Mouse (Mus musculus): ENCODE data around the gene Jarid2. TPM values are rescaled to one million over a fixed set of nuclear protein-coding genes. Genes with fewer than 3 reads are reported as not detected.

Jarid2 gene
- polyA plus RNA-seq, 1 experiment from 2014 or later, result 27.0 TPM

DNA sequence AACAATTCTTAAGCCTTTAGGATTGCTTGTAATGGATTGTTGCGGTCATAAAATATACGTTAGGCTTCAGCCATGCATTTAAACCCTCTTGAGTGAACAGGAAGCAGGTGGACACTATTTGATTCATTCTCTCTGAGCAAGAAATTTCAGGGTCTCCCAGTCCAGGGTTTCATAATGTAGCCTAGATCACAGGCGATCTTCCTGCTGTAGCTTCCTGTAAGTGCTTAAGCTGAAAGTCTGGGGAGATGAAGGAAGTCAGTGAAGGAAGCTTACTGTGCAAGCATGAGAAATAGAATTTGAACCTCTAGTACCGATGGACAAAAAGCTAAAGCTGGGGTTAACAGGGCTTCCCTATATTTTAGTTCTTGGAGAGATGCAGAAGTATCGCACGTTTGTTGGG, 38.5 kb downstream of the Jarid2 start:
- no peaks in the 10 kb centered on the region for H3K27me3 ChIP-seq (ENCODE audit: control insufficient read depth, insufficient read depth, low read depth, low read length)
- ATAC-seq (ENCODE audit: low read depth), result no peak
- no peak overlapping the region for H3K4me3 ChIP-seq (ENCODE audit: low read length)
- no peaks in the 10 kb centered on the region for H3K36me3 ChIP-seq (ENCODE audit: control insufficient read depth, insufficient read depth, low read length)
- no peak overlapping the region for H3K27ac ChIP-seq (ENCODE audit: low read length)
- WGBS, result 73% methylated on average over 6 of the region's 6 CpGs
- H3K9ac ChIP-seq (ENCODE audit: low read length), result no peak overlapping the region
- no peak overlapping the region for H3K4me2 ChIP-seq (ENCODE audit: low read depth, low read length)
- H3K4me1 ChIP-seq (replicated peaks; ENCODE audit: control insufficient read depth, insufficient read depth, low read length), result no peaks in the 10 kb centered on the region
- H3K9me3 ChIP-seq (ENCODE audit: control insufficient read depth, low read length), result no peaks in the 10 kb centered on the region

DNA sequence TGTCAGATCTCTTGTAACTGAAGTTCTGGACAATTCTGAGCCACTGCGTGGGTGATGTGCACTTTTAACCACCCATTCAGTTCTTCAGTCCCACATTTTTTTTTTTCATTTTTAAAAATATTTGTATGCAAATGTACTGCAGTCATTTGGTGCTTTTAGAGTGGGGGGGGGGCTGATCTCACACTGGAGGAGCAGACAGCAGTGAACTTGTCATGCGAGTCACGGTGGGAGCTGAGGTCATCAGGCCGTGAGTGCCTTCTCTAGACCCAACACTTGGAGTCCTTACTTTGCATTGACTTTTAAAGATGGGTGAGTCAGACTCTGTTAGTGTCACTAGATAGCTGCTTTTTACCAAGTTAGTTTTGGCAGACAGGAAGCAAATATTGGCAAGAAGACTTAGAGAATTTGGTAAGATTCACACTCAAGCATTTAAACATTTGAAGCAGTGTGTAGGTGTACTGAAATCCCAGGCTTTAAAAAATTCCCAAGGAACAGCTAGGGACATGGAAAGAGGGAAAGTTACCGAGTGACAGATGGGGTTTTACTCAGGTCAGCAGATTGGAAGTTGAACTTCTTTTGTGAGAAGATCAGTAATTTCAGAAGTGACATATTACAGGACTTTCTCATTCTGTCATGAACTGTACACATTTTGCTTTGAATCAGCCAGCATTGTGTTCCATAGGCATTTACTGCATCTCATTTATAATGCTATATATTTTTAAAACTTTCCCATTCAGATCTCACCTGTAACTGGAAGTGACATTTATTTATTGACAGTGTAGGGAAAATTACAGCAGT, 41.7 kb downstream of the Jarid2 start:
- Histone ChIP-seq H3K27me3 (ENCODE audit: control insufficient read depth, insufficient read depth, low read depth, low read length) (no peaks in the 10 kb centered on the region), H3K4me1 (replicated peaks; ENCODE audit: control insufficient read depth, insufficient read depth, low read length) (no peaks in the 10 kb centered on the region), H3K9me3 (ENCODE audit: control insufficient read depth, low read length) (no peaks in the 10 kb centered on the region), H3K27ac (ENCODE audit: low read length) (no peak overlapping the region), H3K9ac (ENCODE audit: low read length) (no peak overlapping the region), H3K36me3 (ENCODE audit: control insufficient read depth, insufficient read depth, low read length) (no peaks in the 10 kb centered on the region), H3K4me3 (ENCODE audit: low read length) (no peak overlapping the region), H3K4me2 (ENCODE audit: low read depth, low read length) (no peak overlapping the region)
- ATAC-seq (ENCODE audit: low read depth), result no peak
- 60% methylated on average over 5 of the region's 5 CpGs for WGBS

DNA sequence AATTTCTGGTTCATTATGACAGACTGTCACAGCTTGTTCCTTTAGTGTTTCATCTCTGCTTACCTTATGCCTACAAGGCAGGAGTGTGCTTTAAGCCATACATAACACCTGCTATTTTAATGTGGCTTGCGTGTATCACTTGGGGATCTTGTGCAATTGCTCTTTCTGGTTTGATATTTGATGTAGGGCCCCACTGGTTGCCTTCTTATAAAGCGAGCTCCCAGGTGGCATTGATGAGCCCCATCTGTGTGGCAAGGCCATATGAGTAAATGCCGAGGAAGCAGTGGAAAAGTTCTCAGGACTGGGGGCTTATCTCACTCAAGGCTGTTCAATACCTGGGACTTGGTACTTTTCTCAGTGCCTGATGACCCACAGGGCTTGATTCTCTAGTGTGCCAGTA, 43.5 kb downstream of the Jarid2 start:
- Histone ChIP-seq H3K36me3 (ENCODE audit: control insufficient read depth, insufficient read depth, low read length) (no peaks in the 10 kb centered on the region), H3K4me3 (ENCODE audit: low read length) (no peak overlapping the region), H3K27me3 (ENCODE audit: control insufficient read depth, insufficient read depth, low read depth, low read length) (no peaks in the 10 kb centered on the region), H3K27ac (ENCODE audit: low read length) (no peak overlapping the region), H3K4me1 (replicated peaks; ENCODE audit: control insufficient read depth, insufficient read depth, low read length) (no peaks in the 10 kb centered on the region), H3K9me3 (ENCODE audit: control insufficient read depth, low read length) (no peaks in the 10 kb centered on the region), H3K9ac (ENCODE audit: low read length) (no peak overlapping the region), H3K4me2 (ENCODE audit: low read depth, low read length) (no peak overlapping the region)
- no peak for ATAC-seq (ENCODE audit: low read depth)
- WGBS, result 84% methylated on average over 3 of the region's 3 CpGs

DNA sequence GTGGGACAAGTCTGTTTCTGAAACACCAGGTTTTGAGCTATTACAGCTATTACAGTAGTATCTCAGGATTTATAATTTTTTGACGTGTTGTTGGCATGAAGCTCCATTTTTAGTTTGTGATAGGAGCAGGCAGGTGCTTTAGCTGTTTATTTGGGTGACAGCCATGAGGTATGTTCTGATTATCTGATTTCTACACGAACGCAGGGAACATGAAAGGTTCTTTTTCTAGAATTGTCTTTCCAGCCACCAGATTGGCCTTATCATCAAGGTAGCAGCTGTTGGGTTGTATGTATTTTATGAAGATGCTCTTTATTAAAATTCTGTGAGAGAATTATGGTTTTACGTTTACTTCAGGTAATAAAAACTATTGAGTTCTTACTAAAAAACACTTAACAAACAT, 45.1 kb downstream of the Jarid2 start:
- H3K4me3 ChIP-seq (ENCODE audit: low read length), result no peak overlapping the region
- no peaks in the 10 kb centered on the region for H3K27me3 ChIP-seq (ENCODE audit: control insufficient read depth, insufficient read depth, low read depth, low read length)
- no peaks in the 10 kb centered on the region for H3K36me3 ChIP-seq (ENCODE audit: control insufficient read depth, insufficient read depth, low read length)
- H3K9ac ChIP-seq (ENCODE audit: low read length), result no peak overlapping the region
- no peak for ATAC-seq (ENCODE audit: low read depth)
- no peaks in the 10 kb centered on the region for H3K9me3 ChIP-seq (ENCODE audit: control insufficient read depth, low read length)
- no peaks in the 10 kb centered on the region for H3K4me1 ChIP-seq (replicated peaks; ENCODE audit: control insufficient read depth, insufficient read depth, low read length)
- WGBS, result 85% methylated on average over 4 of the region's 4 CpGs
- H3K27ac ChIP-seq (ENCODE audit: low read length), result no peak overlapping the region
- no peak overlapping the region for H3K4me2 ChIP-seq (ENCODE audit: low read depth, low read length)

DNA sequence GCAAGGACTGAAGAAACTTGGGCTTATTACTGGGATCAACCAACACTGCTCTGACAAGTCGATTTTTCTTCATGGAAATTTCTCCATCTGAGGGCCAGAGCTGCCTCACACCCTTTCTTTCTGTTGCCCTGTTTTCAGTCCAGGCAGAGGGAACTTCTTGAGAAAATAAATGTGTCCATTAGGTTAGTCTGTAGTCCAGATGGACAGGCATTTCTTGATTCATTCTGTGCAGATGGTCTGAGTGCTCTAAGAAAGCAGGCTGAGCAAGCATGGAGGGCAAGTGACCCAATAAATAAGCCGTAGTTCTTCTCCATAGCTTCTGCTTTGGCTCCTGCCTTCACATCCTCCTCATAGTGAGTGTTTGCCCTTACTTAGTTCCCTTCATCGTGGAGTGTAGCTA, 46.1 kb downstream of the Jarid2 start:
- 62% methylated on average over 3 of the region's 3 CpGs for WGBS
- Histone ChIP-seq H3K9me3 (ENCODE audit: control insufficient read depth, low read length) (no peaks in the 10 kb centered on the region), H3K4me1 (replicated peaks; ENCODE audit: control insufficient read depth, insufficient read depth, low read length) (no peaks in the 10 kb centered on the region), H3K27ac (ENCODE audit: low read length) (no peak overlapping the region), H3K4me2 (ENCODE audit: low read depth, low read length) (no peak overlapping the region), H3K36me3 (ENCODE audit: control insufficient read depth, insufficient read depth, low read length) (no peaks in the 10 kb centered on the region), H3K4me3 (ENCODE audit: low read length) (no peak overlapping the region), H3K27me3 (ENCODE audit: control insufficient read depth, insufficient read depth, low read depth, low read length) (no peaks in the 10 kb centered on the region), H3K9ac (ENCODE audit: low read length) (no peak overlapping the region)
- ATAC-seq (ENCODE audit: low read depth), result no peak

DNA sequence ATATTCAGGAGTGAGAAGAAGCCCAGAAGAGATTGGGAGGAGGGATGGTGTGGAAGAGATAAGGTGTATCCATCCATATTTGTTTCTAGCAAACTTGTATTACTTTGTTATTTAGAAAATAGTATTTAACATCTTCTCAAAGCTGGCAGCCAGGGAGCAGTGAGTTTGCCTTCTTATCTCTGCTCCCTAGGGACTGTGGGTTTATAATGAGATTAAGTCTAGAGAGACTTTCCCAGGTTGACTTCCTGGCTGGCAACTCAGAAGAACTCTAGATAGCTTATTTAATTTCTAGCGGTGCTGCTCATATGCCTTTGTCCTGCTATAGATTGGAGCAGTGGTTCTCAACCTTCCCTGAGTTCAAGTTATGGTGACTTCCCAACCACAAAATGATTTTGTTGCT, 51.2 kb downstream of the Jarid2 start:
- Histone ChIP-seq H3K9ac (ENCODE audit: low read length) (no peak overlapping the region), H3K36me3 (ENCODE audit: control insufficient read depth, insufficient read depth, low read length) (no peaks in the 10 kb centered on the region), H3K27me3 (ENCODE audit: control insufficient read depth, insufficient read depth, low read depth, low read length) (no peaks in the 10 kb centered on the region), H3K4me1 (replicated peaks; ENCODE audit: control insufficient read depth, insufficient read depth, low read length) (no peaks in the 10 kb centered on the region), H3K27ac (ENCODE audit: low read length) (no peak overlapping the region), H3K4me2 (ENCODE audit: low read depth, low read length) (no peak overlapping the region), H3K4me3 (ENCODE audit: low read length) (no peak overlapping the region), H3K9me3 (ENCODE audit: control insufficient read depth, low read length) (no peaks in the 10 kb centered on the region)
- WGBS, result 63% methylated on average over 1 of the region's 1 CpGs
- ATAC-seq (ENCODE audit: low read depth), result no peak

DNA sequence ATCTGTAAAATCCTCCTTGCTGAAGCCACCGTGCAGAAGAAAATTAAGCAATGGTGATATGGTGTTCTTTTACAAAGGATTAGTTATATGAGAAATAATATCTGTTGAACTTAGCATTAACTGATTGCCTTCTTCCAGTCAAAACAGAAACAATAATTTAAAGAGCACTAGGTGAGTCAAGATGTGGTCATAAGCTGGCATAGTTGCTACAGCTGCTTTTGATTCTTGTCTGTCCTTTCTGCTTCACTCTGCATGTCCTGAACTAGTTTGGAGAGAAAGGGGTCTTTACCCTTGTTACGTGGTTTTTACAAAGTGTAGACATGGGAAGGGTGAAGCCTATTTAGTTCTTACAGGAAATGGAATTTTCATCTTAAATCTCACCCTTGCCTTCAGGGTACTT, 51.9 kb downstream of the Jarid2 start:
- ATAC-seq (ENCODE audit: low read depth), result no peak
- no peak overlapping the region for H3K27ac ChIP-seq (ENCODE audit: low read length)
- H3K9ac ChIP-seq (ENCODE audit: low read length), result no peak overlapping the region
- no peaks in the 10 kb centered on the region for H3K27me3 ChIP-seq (ENCODE audit: control insufficient read depth, insufficient read depth, low read depth, low read length)
- no peaks in the 10 kb centered on the region for H3K9me3 ChIP-seq (ENCODE audit: control insufficient read depth, low read length)
- no peak overlapping the region for H3K4me2 ChIP-seq (ENCODE audit: low read depth, low read length)
- H3K4me3 ChIP-seq (ENCODE audit: low read length), result no peak overlapping the region
- H3K36me3 ChIP-seq (ENCODE audit: control insufficient read depth, insufficient read depth, low read length), result no peaks in the 10 kb centered on the region
- WGBS, result 93% methylated on average over 2 of the region's 2 CpGs
- H3K4me1 ChIP-seq (replicated peaks; ENCODE audit: control insufficient read depth, insufficient read depth, low read length), result peaks cover 4% of the 10 kb centered on the region; the same call in 1 of the 2 replicates

DNA sequence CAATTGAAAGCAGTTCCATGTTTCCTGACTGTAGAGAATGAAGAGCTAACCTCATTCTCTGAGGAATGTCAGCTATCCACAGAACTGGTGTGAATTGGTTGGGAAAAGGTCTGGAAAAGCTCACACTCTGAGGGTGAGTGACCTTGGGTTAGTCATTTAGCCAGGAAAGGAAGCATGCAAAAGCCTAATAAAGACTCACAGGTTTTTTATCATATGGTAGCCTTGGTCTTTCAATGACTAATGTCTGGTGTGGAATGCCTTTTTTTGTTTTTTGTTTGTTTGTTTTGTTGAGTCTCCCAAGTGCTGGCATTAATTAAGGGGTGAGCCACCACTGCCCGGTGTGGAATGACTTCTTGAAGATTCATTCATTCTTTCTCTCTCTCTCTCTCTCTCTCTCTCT, 55.3 kb downstream of the Jarid2 start:
- WGBS, result 62% methylated on average over 1 of the region's 1 CpGs
- ATAC-seq (ENCODE audit: low read depth), result no peak
- no peak overlapping the region for H3K4me3 ChIP-seq (ENCODE audit: low read length)
- no peaks in the 10 kb centered on the region for H3K9me3 ChIP-seq (ENCODE audit: control insufficient read depth, low read length)
- no peaks in the 10 kb centered on the region for H3K27me3 ChIP-seq (ENCODE audit: control insufficient read depth, insufficient read depth, low read depth, low read length)
- no peak overlapping the region for H3K27ac ChIP-seq (ENCODE audit: low read length)
- no peak overlapping the region for H3K9ac ChIP-seq (ENCODE audit: low read length)
- H3K36me3 ChIP-seq (ENCODE audit: control insufficient read depth, insufficient read depth, low read length), result no peaks in the 10 kb centered on the region
- H3K4me1 ChIP-seq (replicated peaks; ENCODE audit: control insufficient read depth, insufficient read depth, low read length), result peaks cover 9% of the 10 kb centered on the region
- no peak overlapping the region for H3K4me2 ChIP-seq (ENCODE audit: low read depth, low read length)

DNA sequence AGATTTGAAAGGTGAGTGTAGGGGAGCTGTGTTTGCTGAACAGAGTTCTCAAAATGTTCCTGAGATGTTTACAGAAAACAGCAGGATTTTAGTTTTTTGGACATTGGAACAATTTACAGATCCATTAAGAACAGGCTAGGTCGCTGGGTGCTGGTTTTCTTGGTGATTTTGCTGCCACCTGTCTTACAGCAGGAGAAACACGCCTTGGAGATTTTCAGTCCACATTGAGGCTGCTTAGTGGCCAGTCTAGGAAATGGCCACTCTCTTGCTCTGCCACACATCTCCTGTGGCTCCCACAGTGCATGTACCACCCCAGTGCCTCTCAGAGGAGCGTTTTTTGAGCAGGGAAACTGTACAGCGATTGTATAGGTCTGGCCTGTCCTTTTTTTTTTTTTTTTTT, 57.0 kb downstream of the Jarid2 start:
- Histone ChIP-seq H3K36me3 (ENCODE audit: control insufficient read depth, insufficient read depth, low read length) (no peaks in the 10 kb centered on the region), H3K9me3 (ENCODE audit: control insufficient read depth, low read length) (no peaks in the 10 kb centered on the region), H3K4me1 (replicated peaks; ENCODE audit: control insufficient read depth, insufficient read depth, low read length) (peaks cover 11% of the 10 kb centered on the region), H3K4me2 (ENCODE audit: low read depth, low read length) (no peak overlapping the region), H3K27me3 (ENCODE audit: control insufficient read depth, insufficient read depth, low read depth, low read length) (no peaks in the 10 kb centered on the region), H3K9ac (ENCODE audit: low read length) (no peak overlapping the region), H3K27ac (ENCODE audit: low read length) (no peak overlapping the region), H3K4me3 (ENCODE audit: low read length) (no peak overlapping the region)
- ATAC-seq (ENCODE audit: low read depth), result no peak
- WGBS, result 26% methylated on average over 4 of the region's 4 CpGs

All from lung, embryonic 16.5 days (tissue).